11 mouse cellular contexts compared by ENCODE assay signal in the genomic region with DNA sequence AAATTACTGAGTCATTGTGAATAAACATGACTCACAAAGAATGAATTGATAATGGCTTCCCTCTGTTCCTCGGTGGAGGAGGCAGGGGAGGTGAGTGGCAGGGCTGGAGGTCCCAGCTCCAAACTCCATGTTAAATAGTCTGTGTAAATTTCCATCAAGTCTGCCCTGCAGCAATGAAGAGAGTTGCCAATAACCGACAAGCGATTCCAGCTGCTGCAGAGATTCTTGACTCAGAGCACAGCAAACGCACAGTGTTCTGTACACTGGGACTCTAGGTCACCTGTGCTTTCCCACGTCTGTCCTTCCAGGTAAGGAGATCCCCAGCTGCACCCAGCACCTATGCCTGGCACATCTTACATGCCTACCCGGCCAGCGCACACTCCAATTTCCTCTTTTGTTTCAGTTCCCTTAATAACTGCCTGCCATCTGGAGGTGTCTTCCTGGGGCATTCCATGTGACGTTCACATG. TPM values are rescaled to one million over a fixed set of nuclear protein-coding genes. Genes with fewer than 3 reads are reported as not detected.
DNase-seq lines count a peak whose midpoint lies in the region; ATAC-seq and TF ChIP-seq lines count a peak whose summit lies in the region.
"Had no signal": no experiment of that assay in that cellular context is flagged by ENCODE, and none has a peak within 500 bp of the region (broad histone marks: within the 10 kb centered on the region; RNA-seq: fewer than 3 reads in every experiment).

No protein-coding gene starts in this region.

- intact Hi-C loops in left cerebral cortex, postnatal 10 days (cut with DNase I), result no loop called here

- WGBS in forebrain, embryonic 14.5 days, result 80% methylated on average over 8 of the region's 8 CpGs
- WGBS in forebrain, embryonic 11.5 days, result 80% methylated on average over 8 of the region's 8 CpGs
- WGBS in midbrain, embryonic 14.5 days, result 75% methylated on average over 8 of the region's 8 CpGs
- WGBS in midbrain, embryonic 15.5 days, result 69% methylated on average over 8 of the region's 8 CpGs
- WGBS in hindbrain, embryonic 12.5 days, result 63% methylated on average over 8 of the region's 8 CpGs
- 72% methylated on average over 8 of the region's 8 CpGs for WGBS in stomach, postnatal 0 days

- no peak overlapping the region for H3K4me2 ChIP-seq in forebrain, embryonic 14.5 days (ENCODE audit: low read length)
- H3K4me2 ChIP-seq in forebrain, embryonic 11.5 days (ENCODE audit: low read depth, low read length, severe bottlenecking), result no peak overlapping the region
- H3K4me2 ChIP-seq in midbrain, embryonic 14.5 days (ENCODE audit: low read length), result no peak overlapping the region
- no peak overlapping the region for H3K4me2 ChIP-seq in midbrain, embryonic 15.5 days
- no peak overlapping the region for H3K4me2 ChIP-seq in hindbrain, embryonic 12.5 days (replicated peaks)
- no peak overlapping the region for H3K4me2 ChIP-seq in stomach, postnatal 0 days (replicated peaks; ENCODE audit: low read depth)

- H3K27ac ChIP-seq in forebrain, embryonic 14.5 days (ENCODE audit: low read depth, low read length), result no peak overlapping the region
- H3K27ac ChIP-seq in forebrain, embryonic 11.5 days (ENCODE audit: low read depth, low read length), result no peak overlapping the region
- H3K27ac ChIP-seq in midbrain, embryonic 14.5 days (replicated peaks; ENCODE audit: low read depth, low read length), result no peak overlapping the region
- no peak overlapping the region for H3K27ac ChIP-seq in midbrain, embryonic 15.5 days
- H3K27ac ChIP-seq in hindbrain, embryonic 12.5 days, result peak overlapping the region; percentile 62; the same call in 1 of the 2 replicates
- no peak overlapping the region for H3K27ac ChIP-seq in stomach, postnatal 0 days (replicated peaks)

- TF ChIP-seq CTCF in stomach, postnatal 0 days (IDR thresholded peaks at IDR 0.05; ENCODE audit: low read depth), result no peak

- TF ChIP-seq EP300 in stomach, postnatal 0 days (optimal IDR thresholded peaks at IDR 0.05), result no peak

- no peaks in the 10 kb centered on the region for H3K36me3 ChIP-seq in forebrain, embryonic 14.5 days (ENCODE audit: control insufficient read depth, insufficient read depth, low read length)
- no peaks in the 10 kb centered on the region for H3K36me3 ChIP-seq in forebrain, embryonic 11.5 days (ENCODE audit: control insufficient read depth, insufficient read depth, low read length)
- H3K36me3 ChIP-seq in midbrain, embryonic 14.5 days (ENCODE audit: control insufficient read depth, insufficient read depth, low read length), result no peaks in the 10 kb centered on the region
- no peaks in the 10 kb centered on the region for H3K36me3 ChIP-seq in midbrain, embryonic 15.5 days (replicated peaks)
- no peaks in the 10 kb centered on the region for H3K36me3 ChIP-seq in hindbrain, embryonic 12.5 days
- H3K36me3 ChIP-seq in stomach, postnatal 0 days (ENCODE audit: control insufficient read depth, insufficient read depth, low read length), result peaks cover 3% of the 10 kb centered on the region; the same call in 1 of the 2 replicates

- no peaks in the 10 kb centered on the region for H3K4me1 ChIP-seq in forebrain, embryonic 14.5 days (ENCODE audit: control insufficient read depth, insufficient read depth, low read length)
- H3K4me1 ChIP-seq in forebrain, embryonic 11.5 days (replicated peaks; ENCODE audit: control insufficient read depth, insufficient read depth, low read length), result no peaks in the 10 kb centered on the region
- H3K4me1 ChIP-seq in midbrain, embryonic 14.5 days (ENCODE audit: control insufficient read depth, insufficient read depth, low read length), result no peaks in the 10 kb centered on the region
- no peaks in the 10 kb centered on the region for H3K4me1 ChIP-seq in midbrain, embryonic 15.5 days
- H3K4me1 ChIP-seq in hindbrain, embryonic 12.5 days, result no peaks in the 10 kb centered on the region
- no peaks in the 10 kb centered on the region for H3K4me1 ChIP-seq in stomach, postnatal 0 days (replicated peaks; ENCODE audit: control insufficient read depth, insufficient read depth)

- DNase-seq in forebrain, embryonic 14.5 days (ENCODE audit: low spot score), result peak; percentile 3
- DNase-seq in forebrain, embryonic 11.5 days (ENCODE audit: low spot score), result no peak
- peak; percentile 19 for DNase-seq in midbrain, embryonic 14.5 days
- DNase-seq in stomach, postnatal 0 days (ENCODE audit: low spot score), result no peak
- no peak for DNase-seq in left cerebral cortex, postnatal 10 days (ENCODE audit: extremely low spot score in 1 of 2, low spot score in 2 of 2)
- DNase-seq in kidney, adult 9 months, result no peak
- DNase-seq: gastrocnemius, postnatal 25 days; lung, adult 2 months; thymus, postnatal 14 days had no signal

- no peaks in the 10 kb centered on the region for H3K9me3 ChIP-seq in forebrain, embryonic 14.5 days (replicated peaks; ENCODE audit: control insufficient read depth, low read length)
- no peaks in the 10 kb centered on the region for H3K9me3 ChIP-seq in forebrain, embryonic 11.5 days (ENCODE audit: control insufficient read depth, low read length)
- no peaks in the 10 kb centered on the region for H3K9me3 ChIP-seq in midbrain, embryonic 14.5 days (ENCODE audit: control insufficient read depth, low read length)
- no peaks in the 10 kb centered on the region for H3K9me3 ChIP-seq in midbrain, embryonic 15.5 days
- H3K9me3 ChIP-seq in hindbrain, embryonic 12.5 days (replicated peaks), result no peaks in the 10 kb centered on the region
- no peaks in the 10 kb centered on the region for H3K9me3 ChIP-seq in stomach, postnatal 0 days (ENCODE audit: control insufficient read depth, low read length)

- no peak overlapping the region for H3K4me3 ChIP-seq in forebrain, embryonic 14.5 days (ENCODE audit: low read depth, low read length)
- no peak overlapping the region for H3K4me3 ChIP-seq in forebrain, embryonic 11.5 days (ENCODE audit: low read depth, low read length)
- H3K4me3 ChIP-seq in midbrain, embryonic 14.5 days (replicated peaks; ENCODE audit: low read depth, low read length), result no peak overlapping the region
- no peak overlapping the region for H3K4me3 ChIP-seq in midbrain, embryonic 15.5 days
- H3K4me3 ChIP-seq in hindbrain, embryonic 12.5 days, result no peak overlapping the region
- H3K4me3 ChIP-seq in stomach, postnatal 0 days (ENCODE audit: low read depth, low read length), result no peak overlapping the region

- no peak overlapping the region for H3K9ac ChIP-seq in forebrain, embryonic 14.5 days (ENCODE audit: low read length)
- no peak overlapping the region for H3K9ac ChIP-seq in forebrain, embryonic 11.5 days (ENCODE audit: low read length)
- H3K9ac ChIP-seq in midbrain, embryonic 14.5 days (replicated peaks; ENCODE audit: low read length), result no peak overlapping the region
- no peak overlapping the region for H3K9ac ChIP-seq in midbrain, embryonic 15.5 days
- no peak overlapping the region for H3K9ac ChIP-seq in hindbrain, embryonic 12.5 days
- H3K9ac ChIP-seq in stomach, postnatal 0 days (ENCODE audit: low read length), result no peak overlapping the region

- H3K27me3 ChIP-seq in forebrain, embryonic 14.5 days (replicated peaks; ENCODE audit: control insufficient read depth, insufficient read depth, low read length), result no peaks in the 10 kb centered on the region
- H3K27me3 ChIP-seq in forebrain, embryonic 11.5 days (ENCODE audit: control insufficient read depth, insufficient read depth, low read length), result no peaks in the 10 kb centered on the region
- no peaks in the 10 kb centered on the region for H3K27me3 ChIP-seq in midbrain, embryonic 14.5 days (ENCODE audit: control insufficient read depth, insufficient read depth, low read length)
- no peaks in the 10 kb centered on the region for H3K27me3 ChIP-seq in midbrain, embryonic 15.5 days (replicated peaks)
- H3K27me3 ChIP-seq in hindbrain, embryonic 12.5 days, result no peaks in the 10 kb centered on the region
- no peaks in the 10 kb centered on the region for H3K27me3 ChIP-seq in stomach, postnatal 0 days (ENCODE audit: control insufficient read depth, insufficient read depth, low read length)

- ATAC-seq in forebrain, embryonic 14.5 days, result no peak
- no peak for ATAC-seq in forebrain, embryonic 11.5 days (replicated peaks; ENCODE audit: low FRiP score)
- ATAC-seq in midbrain, embryonic 14.5 days (ENCODE audit: low FRiP score, low TSS enrichment), result no peak
- ATAC-seq in midbrain, embryonic 15.5 days (replicated peaks), result no peak
- no peak for ATAC-seq in hindbrain, embryonic 12.5 days (ENCODE audit: low FRiP score)
- ATAC-seq in stomach, postnatal 0 days (ENCODE audit: low FRiP score, low TSS enrichment), result peak; percentile 54; the same call in 1 of the 2 replicates

RNA-seq across cellular contexts. Expression of a gene that starts 44.3 kb away (rescaled TPM):
- 11.7 and 15.7 TPM in 2 replicates for polyA plus RNA-seq in forebrain, embryonic 14.5 days (2014; fragmentation: Nextera tagmentation; extraction: Ambion mirVana)
- 21.7 and 23.8 TPM in 2 replicates for polyA plus RNA-seq in forebrain, embryonic 11.5 days (2014; fragmentation: Nextera tagmentation; extraction: Ambion mirVana)
- 23.5 and 23.9 TPM in 2 replicates for polyA plus RNA-seq in midbrain, embryonic 14.5 days (2014; fragmentation: Nextera tagmentation; extraction: Ambion mirVana)
- polyA plus RNA-seq in midbrain, embryonic 15.5 days (2015; fragmentation: Nextera tagmentation; extraction: Ambion mirVana), result 24.1 and 26.7 TPM in 2 replicates
- polyA plus RNA-seq in hindbrain, embryonic 12.5 days (2016; fragmentation: Nextera tagmentation; extraction: Ambion mirVana), result 22.4 and 23.2 TPM in 2 replicates
- polyA plus RNA-seq in stomach, postnatal 0 days (2015; fragmentation: Nextera tagmentation; extraction: Ambion mirVana), result 10.3 and 11.7 TPM in 2 replicates
- total RNA-seq in left cerebral cortex, postnatal 10 days (2021), result 100 to 1,000 TPM in 1 of 2 experiments, 10 to 100 TPM in 1; 97.7 to 100 TPM

Comparison
In these comparisons a context has a peak if more than half of its experiments do, and no peak if none do; other contexts are left out.
1. DNase-seq: peak in forebrain, embryonic 14.5 days (single experiment) and midbrain, embryonic 14.5 days (single experiment); none in forebrain, embryonic 11.5 days (single experiment), stomach, postnatal 0 days (single experiment), left cerebral cortex, postnatal 10 days (0 of 2) and kidney, adult 9 months (single experiment).